Mouse (Mus musculus) cerebellum, adult 18-20 months (tissue): ENCODE data around the gene Tbx4.
A peak's percentile ranks its signal among the peaks of the same experiment; 100 is the strongest.

Experiments
- DNase-seq, 2 experiments: peaks; one replicate each; pipeline ENCODE4 v3.0.0; 2021

Gene Tbx4

DNA sequence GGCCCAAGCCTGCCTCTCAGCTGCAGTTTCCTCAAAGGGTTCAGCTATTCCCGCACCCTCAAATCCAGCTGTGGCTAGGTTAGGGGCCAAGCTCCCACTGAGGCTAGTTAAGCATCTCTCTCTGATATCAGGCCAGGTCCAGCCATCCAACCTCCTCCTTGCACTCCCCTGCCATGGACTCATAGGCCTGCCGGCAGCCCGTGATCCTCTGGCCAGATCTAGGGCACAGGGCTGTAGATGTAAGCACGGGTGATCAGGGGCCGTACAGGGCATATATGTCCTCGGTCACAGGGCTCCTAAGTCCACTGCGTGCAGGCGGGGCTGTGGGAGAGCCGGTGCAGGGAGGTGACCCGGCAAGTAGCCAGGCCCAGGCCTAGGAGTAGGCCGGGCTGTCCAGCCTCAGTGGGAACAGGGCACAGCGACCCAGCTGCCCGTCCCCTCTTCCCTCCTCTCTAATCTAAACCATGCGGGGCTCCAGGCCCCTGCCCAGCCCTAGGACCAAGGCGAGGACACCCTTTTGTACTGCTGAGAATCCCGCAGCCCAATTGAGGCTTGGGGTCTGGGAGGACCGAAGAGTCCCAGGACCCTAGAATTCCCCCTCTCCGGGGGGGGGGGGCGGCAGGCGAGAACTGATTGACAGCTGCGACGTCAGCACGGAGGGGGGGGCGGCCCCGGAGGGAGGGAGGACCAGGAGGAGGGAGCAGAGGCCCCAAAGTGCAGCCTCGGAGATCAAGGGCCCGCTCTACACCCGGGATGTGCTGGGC is at the start of gene Tbx4:
Gene Tbx4 (plus strand): TSS at position 758 of the 764 bp plus-strand sequence.
- DNase-seq, result no peak

DNA sequence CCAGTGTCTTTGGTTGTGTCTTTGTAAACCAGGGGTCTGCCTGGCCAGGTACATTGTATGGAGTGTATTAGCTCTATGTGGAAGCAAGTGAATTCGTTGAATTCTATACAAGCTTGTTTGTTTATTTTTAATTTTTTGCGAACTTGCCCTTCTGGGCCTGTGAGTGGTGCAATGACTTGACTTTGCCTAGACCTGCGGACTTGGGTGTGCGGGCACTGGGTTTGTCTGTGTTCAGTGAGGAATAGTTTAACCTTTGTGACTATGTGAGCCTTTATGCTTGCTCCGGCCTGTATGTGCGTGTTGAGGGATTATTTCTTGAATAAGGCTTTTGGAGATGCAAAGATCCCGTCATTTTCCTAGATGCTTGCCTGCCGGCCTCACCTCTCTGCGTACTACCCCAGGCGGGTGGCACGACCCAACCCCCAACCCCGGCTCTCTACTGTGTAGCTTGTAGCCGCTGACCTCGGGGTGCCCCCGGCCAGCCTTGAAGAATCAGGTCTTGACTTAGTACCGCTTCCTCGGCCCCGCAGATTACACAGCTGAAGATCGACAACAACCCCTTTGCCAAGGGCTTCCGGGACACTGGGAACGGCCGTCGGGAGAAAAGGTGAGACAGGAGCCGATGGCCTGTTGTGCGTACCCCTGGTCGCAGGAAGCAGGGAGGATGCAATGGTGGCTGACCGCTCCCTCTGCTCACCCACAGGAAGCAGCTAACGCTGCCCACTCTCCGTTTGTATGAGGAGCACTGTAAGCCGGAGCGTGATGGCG is 49.5 kb upstream of the Tbx4 start:
- DNase-seq, result no peak

DNA sequence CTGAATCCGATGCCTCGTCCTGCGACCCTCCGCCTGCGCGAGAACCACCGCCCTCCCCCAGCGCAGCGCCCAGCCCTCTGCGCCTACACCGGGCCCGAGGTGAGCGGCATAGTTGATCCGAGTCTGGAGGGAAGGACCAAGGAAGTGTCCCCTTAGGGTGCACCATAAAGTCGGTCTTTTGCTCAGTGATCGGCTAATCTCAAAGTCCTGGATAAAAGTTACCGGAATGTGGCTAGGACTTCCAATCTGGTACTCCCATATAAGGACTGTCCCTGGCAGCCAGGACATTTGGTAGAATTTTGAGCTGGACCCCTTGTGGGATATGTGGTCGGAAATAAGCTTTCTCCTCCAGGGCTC is 49.0 kb upstream of the Tbx4 start:
- DNase-seq, result no peak

DNA sequence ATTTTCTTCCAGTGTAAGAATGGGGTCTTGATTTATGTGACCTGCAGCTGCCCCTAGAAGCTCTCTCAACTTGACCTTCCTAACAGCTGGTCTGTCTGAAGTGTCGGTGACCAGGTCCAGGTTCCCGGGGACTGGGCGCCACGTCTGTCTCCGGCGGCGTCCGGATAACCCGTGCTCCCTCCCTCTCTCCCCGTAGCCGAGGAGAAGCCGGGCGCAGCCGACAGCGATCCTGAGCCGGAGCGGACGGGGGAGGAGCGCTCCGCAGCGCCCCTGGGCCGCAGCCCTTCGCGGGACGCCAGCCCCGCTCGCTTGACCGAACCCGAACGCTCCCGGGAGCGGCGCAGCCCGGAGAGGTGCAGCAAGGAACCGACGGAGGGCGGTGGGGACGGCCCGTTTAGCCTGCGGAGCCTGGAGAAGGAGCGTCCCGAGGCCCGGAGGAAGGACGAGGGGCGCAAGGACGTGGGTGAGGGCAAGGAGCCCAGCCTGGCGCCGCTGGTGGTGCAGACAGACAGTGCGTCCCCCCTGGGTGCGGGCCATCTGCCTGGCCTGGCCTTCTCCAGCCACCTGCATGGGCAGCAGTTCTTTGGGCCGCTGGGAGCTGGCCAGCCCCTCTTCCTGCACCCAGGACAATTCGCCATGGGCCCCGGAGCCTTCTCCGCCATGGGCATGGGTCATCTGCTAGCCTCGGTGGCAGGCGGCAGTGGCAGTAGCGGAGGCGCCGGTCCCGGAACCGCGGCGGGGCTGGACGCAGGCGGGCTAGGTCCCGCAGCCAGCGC is 48.4 kb upstream of the Tbx4 start:
- no peak for DNase-seq

DNA sequence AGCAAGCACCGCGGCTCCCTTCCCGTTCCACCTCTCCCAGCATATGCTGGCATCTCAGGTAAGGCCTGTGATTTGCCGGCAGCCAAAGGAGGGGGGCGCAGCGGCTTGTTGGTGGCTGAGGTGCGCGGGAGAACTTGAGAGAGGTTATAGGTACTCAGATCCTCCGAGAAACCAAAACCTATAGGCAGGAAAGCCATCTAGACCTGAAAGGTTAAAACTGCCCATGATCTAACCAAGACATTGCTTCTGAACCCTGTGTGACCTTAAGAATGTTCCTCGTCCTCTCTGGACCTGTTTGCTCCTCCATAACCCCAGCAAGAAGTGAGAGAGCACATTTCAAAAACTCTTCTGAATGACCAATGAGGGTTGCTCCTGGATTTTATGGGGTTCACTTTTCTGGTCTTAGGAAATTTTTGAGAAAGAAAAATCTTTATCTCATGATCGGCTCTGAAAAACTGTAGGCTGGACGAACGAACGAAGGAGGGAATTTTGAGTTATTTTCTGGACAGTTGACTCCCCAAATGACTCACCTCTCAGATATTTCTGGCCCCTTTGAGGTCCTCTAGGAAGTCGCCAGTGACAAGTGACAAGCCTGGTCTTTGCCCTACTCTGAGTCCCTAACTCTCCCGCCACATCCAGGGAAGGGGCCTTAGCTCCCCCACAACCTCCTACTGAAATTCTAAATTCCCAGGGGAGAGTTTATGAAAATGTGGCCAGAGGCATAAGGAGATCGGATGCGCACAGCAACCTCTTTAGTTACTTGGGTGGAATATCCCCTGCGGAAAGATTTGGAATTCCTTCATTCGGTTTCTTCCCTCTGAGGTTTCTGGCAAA is 47.6 kb upstream of the Tbx4 start:
- DNase-seq, result no peak

DNA sequence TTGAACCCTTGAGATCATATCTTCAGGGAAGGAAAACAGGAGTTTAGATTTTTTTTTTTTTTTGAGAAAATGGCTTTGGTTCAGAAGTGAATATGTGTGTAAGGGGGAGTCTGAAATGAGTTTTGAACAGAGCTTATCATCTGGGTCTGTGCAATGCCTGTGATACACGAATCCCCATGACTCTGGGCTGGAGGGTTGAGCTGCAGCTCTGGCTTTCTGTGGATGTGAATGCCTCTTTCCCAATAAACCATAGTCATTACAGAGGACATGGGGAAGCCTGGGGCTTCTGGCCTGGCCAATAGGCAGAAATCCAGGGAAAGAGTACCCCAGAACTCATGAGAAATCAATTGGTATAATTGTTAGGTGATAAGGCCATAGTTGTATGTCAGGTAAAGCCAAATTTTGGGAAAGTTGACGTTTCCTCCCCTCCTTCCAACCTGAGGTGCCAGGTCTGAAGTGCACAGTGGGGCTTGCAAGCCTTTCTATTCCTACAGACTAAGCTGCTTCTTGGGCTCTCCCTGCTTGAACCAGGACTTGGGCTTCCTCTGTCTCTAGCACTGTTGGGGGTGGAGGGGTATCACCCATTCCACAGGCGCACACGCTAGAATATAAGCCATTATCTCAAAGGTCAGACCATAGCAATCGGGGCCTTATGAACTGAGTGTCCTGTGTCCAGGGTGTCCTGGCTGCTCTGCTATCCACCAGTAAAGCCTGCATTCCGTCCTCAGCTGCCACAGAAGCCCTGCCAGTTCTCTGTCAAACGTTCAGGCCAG is 46.8 kb upstream of the Tbx4 start:
- no peak for DNase-seq

DNA sequence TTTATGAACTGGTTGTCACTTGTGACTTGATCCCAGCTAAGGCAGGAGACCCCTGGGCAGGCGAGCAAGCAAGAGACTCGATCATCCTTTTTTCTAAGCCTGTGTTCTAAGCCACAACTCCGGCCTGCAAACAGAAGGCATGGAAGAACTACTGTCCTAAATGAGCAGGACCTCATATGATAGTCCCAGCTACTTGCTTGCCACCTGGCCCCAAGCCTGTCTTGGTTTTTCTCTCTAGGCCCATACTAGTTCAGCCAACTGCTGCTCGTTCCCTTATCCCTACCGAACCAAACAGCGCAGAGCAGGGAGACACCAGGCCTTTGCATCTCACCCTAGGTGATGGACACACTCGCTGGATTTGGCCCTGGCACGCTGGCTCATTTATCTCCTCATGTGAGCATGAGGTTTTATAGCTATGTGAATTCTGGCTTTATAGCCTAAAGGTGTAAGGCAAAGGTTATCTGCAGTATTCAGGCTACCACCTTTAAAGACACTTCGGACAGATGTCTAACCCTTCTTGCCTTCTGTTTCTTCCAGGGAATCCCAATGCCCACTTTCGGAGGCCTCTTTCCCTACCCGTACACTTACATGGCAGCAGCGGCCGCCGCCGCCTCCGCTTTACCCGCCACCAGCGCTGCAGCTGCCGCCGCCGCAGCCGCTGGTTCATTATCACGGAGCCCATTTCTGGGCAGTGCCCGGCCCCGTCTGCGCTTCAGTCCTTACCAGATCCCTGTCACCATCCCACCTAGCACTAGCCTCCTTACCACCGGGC is 46.0 kb upstream of the Tbx4 start:
- no peak for DNase-seq

DNA sequence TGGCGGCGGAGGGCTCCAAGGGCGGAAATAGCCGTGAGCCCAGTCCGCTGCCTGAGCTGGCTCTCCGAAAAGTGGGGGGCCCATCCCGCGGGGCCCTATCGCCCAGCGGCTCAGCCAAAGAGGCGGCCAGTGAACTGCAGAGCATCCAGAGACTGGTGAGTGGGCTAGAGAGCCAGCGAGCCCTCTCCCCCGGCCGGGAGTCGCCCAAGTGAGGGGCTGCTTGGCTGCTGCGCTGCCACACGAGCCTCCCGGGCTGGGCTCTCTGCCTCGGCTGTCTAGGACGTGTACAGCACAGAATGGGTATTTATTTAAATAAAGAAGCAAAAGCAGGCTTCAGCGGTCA is 45.4 kb upstream of the Tbx4 start:
- DNase-seq, result no peak

DNA sequence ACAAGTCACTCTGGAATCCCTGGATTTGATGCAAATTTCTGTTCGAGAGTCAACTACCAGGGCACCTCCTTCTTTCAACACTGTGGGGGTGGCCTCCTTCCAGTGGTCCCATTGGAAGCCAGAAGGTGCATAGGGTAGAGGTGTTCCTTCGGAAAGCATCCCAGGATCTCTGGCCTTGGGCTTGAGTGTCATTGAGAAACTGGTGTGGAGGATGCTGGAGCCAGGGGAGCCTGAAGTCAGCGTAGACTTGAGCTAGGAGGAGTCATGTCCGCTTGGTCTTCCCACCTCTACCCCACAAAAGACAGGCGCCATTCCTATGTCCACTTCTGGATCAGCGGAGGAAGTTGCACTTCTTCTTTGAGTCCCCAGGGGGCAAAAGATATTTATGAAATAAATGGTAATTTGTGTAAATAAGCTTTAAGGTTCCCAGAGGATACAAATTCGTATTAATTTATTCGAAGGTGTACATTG is 45.0 kb upstream of the Tbx4 start:
- DNase-seq, result no peak

DNA sequence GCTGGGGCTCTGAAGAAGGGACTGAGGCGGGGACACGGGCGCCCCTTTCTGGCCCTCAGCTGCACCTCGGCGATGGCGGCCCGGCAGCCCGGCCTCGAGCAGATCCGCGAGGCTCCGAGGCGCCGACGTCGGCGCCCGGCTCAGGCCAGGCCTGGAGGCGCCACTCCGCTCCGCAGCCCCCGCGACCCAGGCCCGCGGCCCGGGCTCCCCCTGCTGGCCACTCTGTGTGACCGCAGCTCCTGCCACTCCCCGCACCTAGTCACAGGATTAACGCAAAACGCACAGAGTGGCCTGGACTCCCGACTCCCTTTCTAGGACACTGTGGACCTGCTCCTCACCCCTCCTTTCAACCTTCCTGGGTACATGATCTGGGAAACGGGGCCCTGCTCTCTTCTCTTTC is 44.2 kb upstream of the Tbx4 start:
- no peak for DNase-seq

DNA sequence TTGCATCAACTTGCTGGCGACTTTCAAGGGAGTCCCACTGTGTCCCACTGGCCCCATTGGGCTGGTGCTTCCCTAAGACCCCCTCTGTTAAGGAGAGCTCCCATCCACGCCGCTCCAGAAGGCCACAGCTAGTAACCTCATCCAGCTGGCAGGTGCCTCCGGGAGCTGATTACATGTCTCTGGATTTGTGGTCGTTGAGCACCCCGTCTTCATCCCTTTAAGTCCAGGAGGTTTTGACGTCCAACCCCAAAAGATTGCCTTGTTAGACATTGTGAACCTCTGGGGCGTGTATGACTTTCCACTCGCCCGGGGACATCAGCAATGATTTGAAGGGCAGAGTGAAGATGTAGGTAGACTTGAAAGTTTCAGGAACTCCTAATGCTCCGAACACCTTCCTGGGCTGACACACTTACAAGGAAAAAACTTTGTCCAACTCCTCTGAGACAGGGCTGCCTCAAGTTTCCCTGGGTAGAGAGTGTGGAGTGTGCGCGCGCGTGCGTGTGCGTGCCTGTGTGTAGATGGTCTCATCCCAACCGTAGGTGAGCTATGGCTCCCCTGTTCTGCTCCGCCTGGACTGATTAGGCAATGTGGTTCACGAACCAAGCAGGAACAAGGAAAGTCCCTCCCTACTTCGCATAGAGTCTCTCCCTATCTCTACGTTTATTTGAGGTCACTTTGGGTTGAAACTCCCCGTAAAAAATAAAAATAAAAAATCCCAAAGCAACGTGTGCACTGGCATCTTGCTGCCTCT is 43.5 kb upstream of the Tbx4 start:
- DNase-seq, result no peak

DNA sequence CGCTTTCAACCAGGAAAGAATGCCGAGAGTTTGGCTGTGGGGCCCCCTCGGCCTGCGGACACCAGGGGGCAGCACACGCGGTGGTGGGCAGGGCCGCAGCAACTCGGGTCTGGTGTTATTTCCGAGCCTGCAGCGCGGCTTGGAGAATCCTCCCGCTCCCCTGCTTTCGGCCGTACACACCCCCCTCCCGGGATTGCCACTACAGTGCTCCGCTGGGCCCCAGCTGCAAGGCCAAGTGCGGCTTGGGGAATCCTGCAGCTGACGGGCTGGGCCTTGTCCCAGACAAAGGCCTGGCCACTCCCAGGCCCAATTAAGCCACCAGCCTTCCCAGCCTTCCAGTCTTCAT is 42.9 kb upstream of the Tbx4 start:
- no peak for DNase-seq

DNA sequence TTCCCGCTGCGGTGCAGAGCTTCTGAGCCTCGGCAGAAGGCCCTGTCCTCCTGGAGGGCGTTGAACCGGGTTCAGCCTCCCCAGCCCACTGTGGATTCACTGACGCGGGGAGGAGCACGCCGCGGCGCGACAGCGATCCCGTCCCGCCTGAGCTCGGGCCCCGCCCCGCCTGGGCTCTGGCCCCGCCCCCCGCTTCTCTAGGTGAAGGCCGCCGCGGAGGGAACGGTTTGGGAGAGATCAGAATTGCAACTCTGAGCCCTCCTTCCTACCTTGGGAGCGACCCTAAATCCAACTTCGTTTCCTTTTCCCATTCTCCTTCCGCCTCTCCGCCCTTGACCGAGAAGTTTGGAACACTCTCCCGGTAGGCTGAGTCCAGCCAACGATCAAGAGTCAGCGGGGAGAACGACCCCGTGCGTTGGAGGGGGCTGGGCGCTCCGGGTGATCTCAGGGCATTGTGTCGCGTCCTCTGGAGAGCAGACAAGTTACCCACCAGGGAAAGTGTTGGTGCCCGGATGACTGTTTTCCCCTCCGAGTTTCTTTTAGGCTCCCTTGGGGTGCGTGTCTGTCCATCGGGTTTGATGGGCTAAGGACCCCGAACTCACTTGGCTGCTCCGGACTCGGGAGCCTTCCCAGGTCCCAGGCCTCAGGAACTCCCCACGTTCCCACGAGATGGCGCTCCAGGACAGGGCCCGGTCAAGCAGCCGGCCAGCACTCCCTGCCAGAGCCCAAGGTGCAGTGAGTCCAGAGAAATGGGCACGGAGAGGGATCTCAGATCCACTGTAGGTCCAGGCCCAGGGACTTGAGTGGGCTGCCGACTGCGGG is 41.9 kb upstream of the Tbx4 start:
- peak; percentile 69 to 76 for DNase-seq

DNA sequence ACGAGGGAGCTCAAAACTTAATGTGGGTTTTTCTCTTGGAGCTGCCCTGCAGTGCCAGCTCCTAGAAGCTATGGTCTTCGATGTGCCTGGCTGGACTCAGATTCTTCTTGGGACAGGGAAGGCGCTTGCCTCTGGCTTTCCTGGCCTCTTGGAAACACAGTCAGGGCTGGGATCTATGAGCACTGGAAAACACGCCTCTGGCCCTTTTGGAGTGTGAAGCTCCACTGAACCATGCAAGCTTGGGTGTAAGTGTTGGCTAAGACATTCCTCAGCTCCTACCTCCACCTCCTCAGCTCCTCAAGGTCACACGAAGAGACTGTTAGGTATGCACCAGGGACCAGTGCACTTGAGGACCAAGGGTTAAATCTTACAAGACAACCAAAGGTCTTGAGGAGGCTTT is 41.3 kb upstream of the Tbx4 start:
- DNase-seq, result no peak

DNA sequence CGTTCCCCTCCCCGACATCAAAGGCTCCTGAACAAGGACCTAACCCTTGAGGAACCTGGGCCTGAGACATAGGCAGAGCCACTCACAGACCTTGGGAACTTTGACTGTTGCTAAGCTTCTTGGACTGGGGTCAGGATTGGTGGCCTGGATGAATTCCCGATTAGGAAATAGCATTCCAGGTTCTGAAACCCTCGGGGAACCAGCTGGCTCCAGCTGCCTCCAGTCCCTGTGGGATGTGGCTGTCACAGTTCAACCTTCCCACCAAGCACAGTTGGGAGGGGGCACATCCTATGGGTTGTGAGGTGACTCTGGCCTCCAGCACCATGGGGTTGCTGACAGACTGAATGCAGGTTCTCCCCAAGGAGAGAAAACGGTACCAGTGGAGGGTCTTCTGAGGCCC is 40.3 kb upstream of the Tbx4 start:
- DNase-seq, result no peak

DNA sequence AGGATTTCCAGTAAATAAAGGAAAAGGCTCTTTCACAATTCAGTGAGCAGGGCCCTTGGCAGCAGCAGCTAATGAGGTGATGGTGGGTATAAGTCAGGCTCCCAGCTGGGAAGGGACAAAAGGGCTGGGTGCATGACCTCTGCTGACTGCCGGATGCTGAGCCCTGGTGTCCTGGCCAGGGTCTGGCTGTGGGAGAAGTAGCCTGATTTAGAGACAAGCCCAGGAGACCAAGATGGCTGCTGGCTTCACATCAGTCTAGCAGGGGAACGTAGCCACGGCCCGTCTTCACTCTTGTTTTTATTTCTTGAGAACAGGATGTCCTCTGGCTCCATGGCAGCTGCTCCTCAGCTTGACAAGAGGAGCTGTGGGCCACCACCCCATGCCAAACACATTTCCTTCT is 39.7 kb upstream of the Tbx4 start:
- DNase-seq, result no peak

DNA sequence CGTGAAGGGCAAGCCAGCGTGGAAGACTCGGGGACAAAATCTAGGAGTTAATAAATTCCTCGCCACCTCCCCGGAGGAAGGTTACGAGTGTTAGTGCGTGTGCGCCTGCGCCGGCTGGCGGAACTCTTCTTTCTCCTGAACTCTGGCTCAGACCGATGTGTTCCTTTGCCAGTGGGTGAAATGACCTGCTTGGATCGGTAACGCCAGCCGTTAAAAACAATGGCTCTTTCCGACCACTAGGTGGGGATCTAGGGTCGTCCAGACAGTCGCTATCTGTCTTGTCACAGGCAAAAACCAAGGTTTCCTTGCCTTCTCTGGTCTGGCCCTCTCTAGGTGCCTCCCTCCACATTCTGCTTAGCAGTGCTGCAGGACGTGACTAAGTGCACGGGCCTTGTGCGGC is 37.2 kb upstream of the Tbx4 start:
- DNase-seq, result peak; percentile 56 to 65

DNA sequence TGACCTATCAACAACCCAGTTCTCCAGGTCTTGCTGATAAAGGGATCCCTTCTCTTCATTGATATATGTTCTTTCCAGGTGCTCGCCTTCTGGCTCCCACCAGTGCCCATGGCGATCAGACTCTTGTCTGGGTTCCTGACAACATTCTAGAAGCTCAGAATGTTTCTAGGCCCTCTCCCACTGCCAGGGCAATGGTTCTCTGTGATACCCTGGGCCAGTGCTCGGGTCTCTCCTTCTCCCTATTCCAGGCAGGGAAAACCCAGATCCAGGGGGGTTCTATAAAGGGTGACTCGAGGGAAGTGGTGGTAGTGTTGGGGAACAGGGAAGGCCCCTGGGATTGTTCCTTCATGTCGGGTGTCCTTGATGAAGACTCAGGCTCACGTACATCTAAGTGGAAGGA is 36.0 kb upstream of the Tbx4 start, which contains the start of gene Gm11444:
Gene Gm11444 (minus strand): TSS at position 101 of the 400 bp plus-strand sequence.
- no peak for DNase-seq

DNA sequence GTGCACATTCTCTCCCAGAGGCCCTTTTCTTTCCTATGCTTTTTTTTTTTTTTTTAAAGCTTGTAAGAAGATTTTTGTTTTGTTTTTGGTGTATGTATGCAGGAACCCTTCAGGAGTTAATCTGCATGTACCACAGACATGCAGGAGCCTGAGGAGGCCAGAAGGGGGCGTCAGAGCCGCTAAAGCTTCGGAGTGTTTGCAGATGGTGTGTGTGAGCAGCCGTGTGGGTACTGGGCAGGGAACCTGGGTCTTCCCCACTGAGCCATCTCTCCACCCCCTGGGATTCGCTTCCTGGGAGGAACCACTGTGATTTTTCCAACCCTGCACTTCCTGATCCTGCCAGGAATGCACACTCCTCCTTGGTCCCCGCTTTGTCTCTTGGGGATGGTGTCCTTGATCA is 35.5 kb upstream of the Tbx4 start:
- no peak for DNase-seq
